Mouse (Mus musculus) thymus, postnatal 0 days (tissue): ENCODE measurements around the gene Atf7ip. TPM values are rescaled to one million over a fixed set of nuclear protein-coding genes. Genes with fewer than 3 reads are reported as not detected.
A peak's percentile ranks its signal among the peaks of the same experiment; 100 is the strongest.

Experiments used
- DNase-seq: peaks from one replicate; pipeline ENCODE4 v3.0.0-alpha.2; 2015; ENCODE audit warnings: low spot score
- polyA plus RNA-seq: library from polyadenylated mRNA; unstranded; fragments of >200 nt; fragmentation: Nextera tagmentation; extraction: Ambion mirVana; gene quantifications from 2 replicates; pipeline ENCODE4 v1.2.1, GENCODE M21; 2015

Gene Atf7ip
- polyA plus RNA-seq, 1 experiment from 2014 or later: 28.5 TPM

DNA sequence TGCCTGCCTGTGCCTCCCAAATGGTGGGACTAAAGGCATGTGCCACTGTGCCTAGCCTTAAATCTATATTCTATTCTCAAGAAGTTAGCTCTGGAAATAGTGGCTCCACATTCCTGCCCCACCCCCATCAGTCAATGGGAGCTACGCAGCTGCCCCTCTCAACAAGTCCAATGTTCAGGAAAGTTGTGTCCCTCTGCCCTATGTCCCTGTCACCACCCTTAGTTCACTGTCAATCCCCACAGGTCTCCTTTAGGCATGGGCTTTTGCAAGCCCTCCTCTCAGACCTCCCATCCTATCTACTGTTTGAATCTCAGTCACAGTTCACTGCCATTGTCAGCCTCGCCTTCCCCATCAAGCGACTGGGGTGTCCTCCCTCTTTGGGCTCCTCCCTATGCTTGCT lies 127.2 kb downstream of the Atf7ip start:
- DNase-seq: no peak

GRCm38 (mm10) chr6:136633719-136634118 lies 127.8 kb downstream of the Atf7ip start:
- no peak for DNase-seq

- no peak for DNase-seq
These were observed 129.0 kb downstream of the Atf7ip start for GRCm38 (mm10) chr6:136634982-136635381.

GRCm38 (mm10) chr6:136644171-136644570 lies 138.2 kb downstream of the Atf7ip start:
- DNase-seq: peak; percentile 25

- no peak for DNase-seq
These were observed 139.8 kb downstream of the Atf7ip start for GRCm38 (mm10) chr6:136645754-136646153.

GRCm38 (mm10) chr6:136646207-136646606 lies 140.2 kb downstream of the Atf7ip start:
- no peak for DNase-seq

DNA sequence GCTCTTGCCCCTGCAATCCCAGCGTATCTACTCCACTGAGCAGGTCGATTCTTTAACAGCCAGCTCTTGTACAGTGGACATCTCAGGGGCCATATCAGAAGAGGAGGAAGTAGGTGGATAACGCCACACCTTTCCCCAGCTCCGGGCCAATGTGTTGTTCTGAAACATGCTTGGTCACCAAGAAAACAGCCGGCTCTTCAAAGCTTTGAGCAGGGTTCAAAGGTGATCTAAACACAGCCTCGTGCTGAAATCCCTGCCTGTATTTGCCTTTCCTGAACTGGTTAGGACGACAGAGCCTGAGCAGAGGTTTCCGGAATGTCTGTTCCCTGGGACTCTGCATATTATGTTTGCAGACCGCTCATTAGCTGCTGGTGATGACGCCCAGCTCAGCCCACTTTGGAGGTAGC lies 141.5 kb downstream of the Atf7ip start:
- no peak for DNase-seq

- no peak for DNase-seq
These were observed 144.7 kb downstream of the Atf7ip start for GRCm38 (mm10) chr6:136650664-136651063.

DNA sequence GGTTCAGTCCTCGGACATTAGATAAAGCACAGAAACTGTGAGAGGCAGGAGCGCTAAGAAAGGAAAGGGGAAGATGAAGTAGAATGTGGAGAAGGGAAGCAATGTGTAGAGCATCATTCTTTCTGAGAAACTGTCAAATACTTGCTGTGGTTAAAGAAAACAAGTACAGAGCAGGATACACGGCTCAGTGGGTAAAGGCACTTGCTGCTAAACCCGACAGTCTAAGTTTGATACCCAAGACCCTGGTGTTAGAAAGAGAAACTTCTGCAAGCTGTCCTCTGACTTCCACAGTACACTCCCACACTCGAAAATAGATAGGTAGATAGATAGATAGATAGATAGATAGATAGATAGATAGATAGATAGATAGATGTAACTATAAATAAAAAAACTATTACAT lies 147.4 kb downstream of the Atf7ip start:
- DNase-seq: no peak

GRCm38 (mm10) chr6:136654470-136654869 lies 148.5 kb downstream of the Atf7ip start:
- DNase-seq: no peak

DNA sequence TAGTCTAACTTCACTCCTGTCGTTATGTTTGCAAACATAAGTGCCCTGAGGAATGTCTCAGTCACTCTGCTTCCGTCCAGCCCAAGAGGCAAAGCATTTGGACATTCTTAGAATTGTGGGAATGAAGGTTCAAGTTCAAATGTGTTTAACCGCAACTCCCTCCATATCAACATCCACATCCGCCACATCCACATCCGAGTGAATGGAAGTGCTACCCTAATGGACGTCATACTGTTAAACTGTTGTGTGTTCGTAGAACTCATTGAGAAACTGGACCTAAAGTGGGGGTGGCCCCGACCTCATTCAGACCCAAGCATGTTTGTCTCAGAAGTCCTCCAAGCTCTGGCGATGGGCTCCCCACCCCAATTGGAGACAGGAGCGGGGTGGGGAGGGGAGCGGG lies 149.8 kb downstream of the Atf7ip start:
- DNase-seq: no peak

GRCm38 (mm10) chr6:136658303-136658702 lies 152.3 kb downstream of the Atf7ip start:
- DNase-seq: no peak

DNA sequence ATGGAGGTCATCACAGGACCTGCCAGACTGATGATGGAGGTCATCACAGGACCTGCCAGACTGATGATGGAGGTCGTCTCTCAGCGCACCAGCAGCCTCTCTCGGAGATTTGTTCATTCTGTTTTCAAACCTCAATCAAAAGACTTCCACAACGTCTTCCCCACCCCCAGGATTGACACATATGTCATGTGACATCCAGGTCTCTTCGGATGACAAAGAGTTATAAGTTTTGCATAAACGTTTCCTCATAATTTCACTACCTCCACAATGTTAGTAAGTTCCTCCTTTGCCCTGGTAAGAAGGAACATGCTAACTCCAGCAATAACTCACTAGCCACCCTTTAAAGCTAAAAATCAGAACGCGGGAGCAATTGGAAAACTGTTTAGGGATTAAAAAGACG lies 153.3 kb downstream of the Atf7ip start:
- DNase-seq: no peak

Other genes with a start within 250 kb of the Atf7ip start
- not detected in 2 replicates for gene Gm8994, start 178.6 kb upstream of the Atf7ip start, polyA plus RNA-seq
- 0.08 and 0.13 TPM in 2 replicates for gene E330021D16Rik, start 90.6 kb upstream of the Atf7ip start, polyA plus RNA-seq
- gene Plbd1, start 155.8 kb downstream of the Atf7ip start, polyA plus RNA-seq: 21.6 and 22.7 TPM in 2 replicates